Mouse (Mus musculus) heart, adult 2 months (tissue): ENCODE results near the gene Lrrc2. TPM values are rescaled to one million over a fixed set of nuclear protein-coding genes. Genes with fewer than 3 reads are reported as not detected.
A peak's percentile ranks its signal among the peaks of the same experiment; 100 is the strongest.

Experiments used
- DNase-seq, 2 experiments: peaks; one replicate each; pipeline ENCODE4 v3.0.0; 2021
- H3K27ac ChIP-seq: fragments of 200-600 bp; 2 replicates; pipeline ENCODE4 v1.8.1; 2022
- H3K27me3 ChIP-seq: fragments of 200-500 bp; 2 replicates; pipeline ENCODE4 v1.6.1; 2012; ENCODE audit warnings: mild to moderate bottlenecking, low read length, inconsistent platforms, mixed read lengths; ENCODE audit not compliant: control insufficient read depth, insufficient read depth
- H3K36me3 ChIP-seq: fragments of 200-500 bp; 2 replicates; pipeline ENCODE4 v1.6.1; 2012; ENCODE audit warnings: low read length, inconsistent platforms; ENCODE audit not compliant: control insufficient read depth, insufficient read depth
- H3K4me1 ChIP-seq: fragments of 200-500 bp; 2 replicates; pipeline ENCODE4 v1.6.1; 2011; ENCODE audit warnings: low read length; ENCODE audit not compliant: control insufficient read depth, insufficient read depth
- H3K4me3 ChIP-seq: fragments of 200-600 bp; 2 replicates; pipeline ENCODE4 v1.8.1; 2022
- H3K79me2 ChIP-seq: fragments of 200-500 bp; replicated peaks from 2 replicates; pipeline ENCODE4 v1.6.1; 2012; ENCODE audit warnings: mild to moderate bottlenecking, inconsistent platforms, low read length, moderate library complexity, mixed read lengths; ENCODE audit not compliant: control insufficient read depth, insufficient read depth
- H3K9ac ChIP-seq: fragments of 200-500 bp; 2 replicates; pipeline ENCODE4 v1.6.1; 2012; ENCODE audit warnings: low read depth, mild to moderate bottlenecking, control low read depth, inconsistent platforms, low read length, mixed read lengths
- CTCF ChIP-seq: fragments of 200-600 bp; IDR thresholded peaks from 2 replicates; pipeline ENCODE4 v1.8.1; 2022; ENCODE audit warnings: antibody characterized with exemption, mild to moderate bottlenecking, moderate library complexity
- EP300 ChIP-seq: fragments of 200-500 bp; IDR thresholded peaks from 2 replicates; pipeline ENCODE4 v1.6.1; 2011; ENCODE audit warnings: low read depth, low read length, control low read depth; ENCODE audit not compliant: insufficient read depth
- POLR2A ChIP-seq: fragments of 200-500 bp; IDR thresholded peaks from 2 replicates; pipeline ENCODE4 v1.6.1; 2011; ENCODE audit warnings: mild to moderate bottlenecking, low read depth, low read length, control low read depth; ENCODE audit not compliant: insufficient read depth
- WGBS: fragments of 180-500 bp; shearing (Covaris S2); methylation state at CpG from one replicate; pipeline ENCODE4 v1.1.7; 2018; 5-methylcytosine and 5-hydroxymethylcytosine counted together
- intact Hi-C: fragments of 180-260 bp; cut with DNase I; formaldehyde crosslinking; loops from one replicate; pipeline ENCODE4 v1.15.1; 2025
- polyA plus RNA-seq: library from polyadenylated mRNA; depleted of rRNA; stranded (reverse); fragments of >200 nt; gene quantifications from 2 replicates; pipeline ENCODE4 v1.2.3, GENCODE M21; 2012
- total RNA-seq, 2 experiments: library from RNA; stranded (reverse); gene quantifications; 2 replicates each; pipeline ENCODE4 v1.2.3; 2021

Lrrc2 gene
- total and polyA plus RNA-seq, 3 experiments, result 57.3 to 289 (median 223) TPM

DNA sequence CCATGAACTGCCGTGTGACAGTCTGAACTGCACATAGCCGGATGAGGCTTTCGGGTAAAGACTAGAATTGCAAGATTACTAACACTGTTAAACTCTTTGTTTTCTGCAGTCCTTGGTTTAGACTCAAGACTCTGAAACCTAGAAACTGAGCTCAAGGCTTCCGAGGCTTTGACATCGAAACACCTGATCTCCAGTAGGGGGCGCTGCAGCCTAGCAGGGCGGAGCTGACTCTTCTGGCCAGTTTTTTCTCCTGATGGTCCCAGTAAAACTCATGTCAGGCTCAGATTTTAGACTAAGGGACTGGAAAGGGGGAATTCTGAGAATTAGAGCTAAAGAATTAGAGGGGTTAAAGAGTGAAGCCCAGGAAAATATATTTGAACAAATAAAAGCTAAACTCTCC is 28.6 kb upstream of the Lrrc2 start:
- Histone ChIP-seq H3K27ac (no peak overlapping the region), H3K9ac (no peak overlapping the region), H3K27me3 (no peaks in the 10 kb centered on the region), H3K79me2 (no peaks in the 10 kb centered on the region), H3K4me3 (no peak overlapping the region), H3K36me3 (no peaks in the 10 kb centered on the region), H3K4me1 (peaks cover 1% of the 10 kb centered on the region)
- intact Hi-C loops, result loop anchor here (1.0 to 5.0 kb wide), 3 partner anchors 32 to 150 kb away; no protein-coding TSS in a partner anchor
- 13% methylated on average over 7 of the region's 7 CpGs for WGBS
- TF ChIP-seq EP300 (peak; percentile 84; the same call in 1 of the 2 replicates), CTCF (no peak; the same call in 1 of the 2 replicates)
- peak; percentile 66 to 79 for DNase-seq

DNA sequence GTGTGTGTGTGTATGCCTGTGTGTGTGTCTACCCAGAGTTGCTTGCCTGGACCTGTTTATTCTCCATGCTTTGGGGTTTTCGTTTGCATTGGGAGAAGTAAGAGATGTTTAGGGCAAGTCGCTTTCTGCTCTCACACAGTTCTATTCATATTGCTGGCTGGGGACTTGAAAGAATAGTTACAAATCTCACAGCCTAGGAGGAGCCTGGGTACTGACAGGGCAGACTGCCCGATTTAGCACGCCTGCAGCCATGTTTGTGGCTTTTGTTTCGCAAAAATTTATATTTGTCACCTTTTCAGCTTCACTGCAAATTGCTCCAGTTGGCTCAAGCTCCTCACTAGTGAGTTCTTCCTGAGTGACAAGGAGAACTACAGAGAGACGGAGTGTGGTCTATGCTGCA is 19.8 kb upstream of the Lrrc2 start:
- H3K27ac ChIP-seq, result no peak overlapping the region
- WGBS, result 84% methylated on average over 6 of the region's 6 CpGs
- no peak for DNase-seq
- H3K9ac ChIP-seq, result no peak overlapping the region
- no peaks in the 10 kb centered on the region for H3K36me3 ChIP-seq
- no peak for TF ChIP-seq EP300
- no peak for TF ChIP-seq POLR2A
- no peaks in the 10 kb centered on the region for H3K27me3 ChIP-seq
- H3K4me1 ChIP-seq, result no peaks in the 10 kb centered on the region
- no peaks in the 10 kb centered on the region for H3K79me2 ChIP-seq
- intact Hi-C loops, result no loop called here
- H3K4me3 ChIP-seq, result no peak overlapping the region

DNA sequence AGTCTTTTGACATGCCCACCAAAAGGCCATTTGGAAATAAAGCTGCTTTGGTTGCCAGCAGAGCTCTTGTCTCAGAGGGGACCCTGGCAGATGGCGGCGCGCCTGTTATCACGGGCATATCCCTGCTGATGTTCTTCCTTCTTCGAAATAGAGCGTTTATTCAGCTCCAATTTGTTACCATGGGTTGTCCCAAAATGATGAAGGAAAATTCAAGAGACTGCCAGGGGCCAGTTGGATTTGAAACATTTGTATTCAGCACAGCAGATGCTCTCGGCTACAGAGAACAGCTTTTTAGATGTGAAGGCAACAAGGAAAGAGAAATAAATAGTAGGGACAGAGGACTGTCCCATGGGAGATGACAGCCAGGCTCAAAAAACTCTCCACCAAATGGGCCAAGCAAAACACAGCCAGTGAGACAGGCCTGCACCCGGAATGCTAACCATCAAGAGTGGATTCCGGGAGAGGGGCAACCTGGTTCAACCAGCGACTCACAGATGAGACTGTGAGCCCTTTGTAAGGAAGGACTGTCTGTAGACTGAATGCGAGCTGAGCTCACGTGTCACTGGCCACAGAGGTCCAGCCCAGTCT is 17.4 kb upstream of the Lrrc2 start:
- no peaks in the 10 kb centered on the region for H3K27me3 ChIP-seq
- peak overlapping the region; percentile 33 for H3K27ac ChIP-seq
- no peak for TF ChIP-seq POLR2A
- no peak for TF ChIP-seq EP300
- no peak for TF ChIP-seq CTCF
- no peaks in the 10 kb centered on the region for H3K36me3 ChIP-seq
- H3K4me3 ChIP-seq, result no peak overlapping the region
- no peaks in the 10 kb centered on the region for H3K79me2 ChIP-seq
- H3K9ac ChIP-seq, result no peak overlapping the region
- H3K4me1 ChIP-seq, result no peaks in the 10 kb centered on the region
- peak in 1 of 2 experiments; percentile 44 for DNase-seq
- 64% methylated on average over 12 of the region's 12 CpGs for WGBS
- intact Hi-C loops, result no loop called here

DNA sequence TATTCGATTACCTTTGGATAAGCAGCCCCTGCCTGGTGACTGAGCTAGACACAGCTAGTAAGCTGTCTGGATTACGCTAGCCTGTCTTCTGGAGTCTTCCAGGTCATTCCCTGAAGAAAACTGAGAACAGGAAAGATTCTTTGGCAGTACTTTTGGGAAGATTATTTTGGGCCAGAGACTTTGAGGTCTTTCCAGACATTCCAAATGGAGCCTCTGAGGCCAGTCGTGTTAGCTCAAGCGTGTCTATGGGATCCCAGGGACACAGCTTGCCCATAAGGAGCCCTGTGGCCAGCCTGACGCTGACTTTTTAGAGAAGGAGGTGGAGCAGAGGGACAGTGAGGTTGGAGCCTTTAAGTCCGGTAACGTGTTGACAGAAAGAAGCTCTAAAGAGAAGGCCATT is 15.4 kb upstream of the Lrrc2 start:
- H3K36me3 ChIP-seq, result no peaks in the 10 kb centered on the region
- no peak overlapping the region for H3K9ac ChIP-seq
- no peak for TF ChIP-seq EP300
- no peak for TF ChIP-seq CTCF
- no peak for TF ChIP-seq POLR2A
- no peaks in the 10 kb centered on the region for H3K4me1 ChIP-seq
- intact Hi-C loops, result no loop called here
- H3K4me3 ChIP-seq, result no peak overlapping the region
- DNase-seq, result peak in 1 of 2 experiments; percentile 26
- no peaks in the 10 kb centered on the region for H3K79me2 ChIP-seq
- 70% methylated on average over 7 of the region's 7 CpGs for WGBS
- H3K27me3 ChIP-seq, result no peaks in the 10 kb centered on the region
- H3K27ac ChIP-seq, result peak overlapping the region; percentile 43

DNA sequence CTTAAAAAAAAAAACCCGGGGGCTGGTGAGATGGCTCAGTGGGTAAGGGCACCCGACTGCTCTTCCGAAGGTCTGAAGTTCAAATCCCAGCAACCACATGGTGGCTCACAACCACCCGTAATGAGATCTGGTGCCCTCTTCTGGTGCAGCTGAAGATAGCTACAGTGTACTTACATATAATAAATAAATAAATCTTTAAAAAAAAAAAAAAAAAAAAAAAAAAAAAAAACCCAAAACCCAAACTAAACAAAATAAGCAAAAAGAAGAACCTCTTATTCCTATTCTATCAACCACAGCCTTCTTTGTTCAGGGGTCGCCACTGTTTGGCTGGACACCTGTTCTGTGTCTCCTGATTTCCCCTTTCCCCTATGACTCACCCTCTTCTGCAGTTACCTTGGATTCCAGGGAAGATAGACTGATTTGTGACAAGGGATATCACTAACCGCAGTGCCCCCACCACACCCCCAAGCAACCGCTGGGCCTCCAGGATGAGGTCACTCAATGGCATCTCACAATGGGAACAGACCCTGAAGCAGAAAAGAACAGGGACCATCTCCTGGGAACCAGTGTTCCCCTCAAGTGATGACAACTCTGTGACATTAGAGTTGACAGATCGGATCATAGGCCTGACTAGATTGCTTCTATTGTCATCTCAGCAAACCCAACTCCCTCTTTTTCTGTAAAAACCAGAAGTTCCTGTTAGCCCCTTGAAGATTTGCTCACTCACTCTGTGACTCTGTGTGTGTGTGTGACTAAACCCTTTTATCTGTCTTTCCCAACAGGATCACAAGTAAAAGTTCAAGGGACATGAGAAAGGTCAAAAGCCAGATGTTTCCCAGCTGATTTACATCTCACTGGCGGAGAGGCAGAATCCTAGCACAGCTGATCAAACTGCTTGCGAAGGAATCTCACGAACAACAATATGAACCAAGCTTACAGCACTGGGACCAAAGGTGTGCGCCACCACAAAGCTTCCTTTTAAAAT is 13.5 kb upstream of the Lrrc2 start:
- no peaks in the 10 kb centered on the region for H3K36me3 ChIP-seq
- H3K79me2 ChIP-seq, result no peaks in the 10 kb centered on the region
- no peak for DNase-seq
- no peak overlapping the region for H3K9ac ChIP-seq
- intact Hi-C loops, result no loop called here
- H3K27ac ChIP-seq, result no peak overlapping the region
- no peaks in the 10 kb centered on the region for H3K27me3 ChIP-seq
- 76% methylated on average over 12 of the region's 12 CpGs for WGBS
- no peaks in the 10 kb centered on the region for H3K4me1 ChIP-seq
- no peak for TF ChIP-seq EP300
- TF ChIP-seq CTCF, result peak; percentile 37
- no peak for TF ChIP-seq POLR2A
- no peak overlapping the region for H3K4me3 ChIP-seq

DNA sequence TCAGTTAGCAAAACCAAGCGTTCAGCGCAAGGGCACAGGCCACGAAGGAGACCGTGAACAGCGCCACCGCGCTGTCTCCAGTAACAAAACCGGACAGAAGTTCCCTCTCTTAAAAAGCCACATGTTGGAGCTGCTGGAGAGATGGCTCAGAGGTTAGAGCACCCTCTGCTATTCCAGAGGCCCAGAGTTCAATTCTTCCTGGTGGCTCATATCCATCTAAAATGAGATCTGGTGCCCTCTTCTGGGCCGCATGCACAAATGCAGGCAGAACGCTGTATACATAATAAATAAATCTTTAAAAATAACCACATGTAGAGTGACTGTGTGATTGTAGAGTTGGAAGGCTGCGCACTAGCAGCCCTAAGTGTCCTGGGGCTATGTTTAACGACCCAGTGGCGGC is 7.1 kb upstream of the Lrrc2 start:
- no peaks in the 10 kb centered on the region for H3K79me2 ChIP-seq
- TF ChIP-seq EP300 (no peak), CTCF (peak; percentile 87), POLR2A (no peak)
- no peaks in the 10 kb centered on the region for H3K27me3 ChIP-seq
- no peak for DNase-seq
- H3K4me3 ChIP-seq, result no peak overlapping the region
- intact Hi-C loops, result no loop called here
- WGBS, result 40% methylated on average over 13 of the region's 13 CpGs
- H3K27ac ChIP-seq, result no peak overlapping the region
- H3K9ac ChIP-seq, result no peak overlapping the region
- peaks cover 1% of the 10 kb centered on the region for H3K4me1 ChIP-seq
- H3K36me3 ChIP-seq, result no peaks in the 10 kb centered on the region
